In genomic region chr2:114624683-114625082, GRCm38 (mm10) we compare ENCODE assay signal across 10 mouse cellular contexts. TPM values are rescaled to one million over a fixed set of nuclear protein-coding genes. Genes with fewer than 3 reads are reported as not detected.
DNase-seq lines count a peak whose midpoint lies in the region; ATAC-seq and TF ChIP-seq lines count a peak whose summit lies in the region.
"Had no signal": no experiment of that assay in that cellular context is flagged by ENCODE, and none has a peak within 500 bp of the region (broad histone marks: within the 10 kb centered on the region; RNA-seq: fewer than 3 reads in every experiment).

No protein-coding gene starts in this region.

- peak; percentile 3 to 5 for DNase-seq in cerebellum, postnatal 25 days
- DNase-seq in cerebellum, adult 18-20 months = no peak
- peak; percentile 4 for DNase-seq in adrenal gland, postnatal 14 days
- peak; percentile 12 for DNase-seq in hindbrain, postnatal 0 days (ENCODE audit: low spot score)
- DNase-seq in liver, embryonic 14.5 days (ENCODE audit: low read depth in 3 of 3, low spot score in 3 of 3) = no peak
- DNase-seq in layer of hippocampus, adult 8-10 months (ENCODE audit: low spot score in 2 of 2) = no peak
- DNase-seq in gastrocnemius, postnatal 10 days = no peak

- no peaks in the 10 kb centered on the region for H3K36me3 ChIP-seq in hindbrain, postnatal 0 days (ENCODE audit: insufficient read depth, low read length)
- H3K36me3 ChIP-seq in liver, embryonic 14.5 days (replicated peaks; ENCODE audit: control insufficient read depth, insufficient read depth, low read depth) = no peaks in the 10 kb centered on the region

- no peak overlapping the region for H3K27ac ChIP-seq in hindbrain, postnatal 0 days
- H3K27ac ChIP-seq in liver, embryonic 14.5 days = no peak overlapping the region

- ATAC-seq in hindbrain, postnatal 0 days = no peak
- peak; percentile 48 for ATAC-seq in liver, embryonic 14.5 days (ENCODE audit: insufficient read depth)
- no peak for ATAC-seq in erythroid progenitor cell, adult 5-6 weeks (replicated peaks; ENCODE audit: low FRiP score, poor library complexity, severe bottlenecking)

- H3K4me1 ChIP-seq in hindbrain, postnatal 0 days (ENCODE audit: insufficient read depth, low read length) = no peaks in the 10 kb centered on the region
- H3K4me1 ChIP-seq in liver, embryonic 14.5 days (replicated peaks; ENCODE audit: control insufficient read depth in 2 of 2, insufficient read depth in 2 of 2, low read length in 1 of 2) = no peaks in the 10 kb centered on the region

- H3K9ac ChIP-seq in hindbrain, postnatal 0 days (replicated peaks; ENCODE audit: low read length) = no peak overlapping the region
- no peak overlapping the region for H3K9ac ChIP-seq in liver, embryonic 14.5 days (replicated peaks)

- H3K4me3 ChIP-seq in hindbrain, postnatal 0 days (ENCODE audit: low read length) = no peak overlapping the region
- no peak overlapping the region for H3K4me3 ChIP-seq in liver, embryonic 14.5 days (ENCODE audit: insufficient read depth in 1 of 2, low read depth in 2 of 2, low read length in 2 of 2)
- H3K4me3 ChIP-seq: erythroblast, embryonic 14.5 days; megakaryocyte, embryonic 14.5 days had no signal

- WGBS in hindbrain, postnatal 0 days = 54% methylated on average over 4 of the region's 4 CpGs
- WGBS in liver, embryonic 14.5 days (ENCODE audit: insufficient replicate concordance) = 50% methylated on average over 4 of the region's 4 CpGs

- no peak for TF ChIP-seq EP300 in liver, embryonic 14.5 days (IDR thresholded peaks at IDR 0.05; ENCODE audit: low read depth)

- 0 out of 2 replicates have a peak, but pooled peaks have one; percentile 15 for TF ChIP-seq CTCF in hindbrain, postnatal 0 days (IDR thresholded peaks at IDR 0.05; ENCODE audit: low read depth)
- TF ChIP-seq CTCF in liver, embryonic 14.5 days (IDR thresholded peaks at IDR 0.05; ENCODE audit: low read depth) = no peak

- no peaks in the 10 kb centered on the region for H3K9me3 ChIP-seq in hindbrain, postnatal 0 days (ENCODE audit: low read length)
- no peaks in the 10 kb centered on the region for H3K9me3 ChIP-seq in liver, embryonic 14.5 days (ENCODE audit: control insufficient read depth, low read length)
- H3K9me3 ChIP-seq: megakaryocyte, embryonic 14.5 days had no signal

- no peak overlapping the region for H3K4me2 ChIP-seq in hindbrain, postnatal 0 days (ENCODE audit: low read depth, low read length)
- H3K4me2 ChIP-seq in liver, embryonic 14.5 days (ENCODE audit: low read depth) = no peak overlapping the region

- H3K27me3 ChIP-seq in hindbrain, postnatal 0 days (ENCODE audit: insufficient read depth, low read length) = no peaks in the 10 kb centered on the region
- no peaks in the 10 kb centered on the region for H3K27me3 ChIP-seq in liver, embryonic 14.5 days (ENCODE audit: control insufficient read depth, insufficient read depth, low read length)
- H3K27me3 ChIP-seq: megakaryocyte, embryonic 14.5 days had no signal

RNA-seq across cellular contexts. Expression of gene Dph6, which starts 30.1 kb away (rescaled TPM):
- total RNA-seq in adrenal gland, postnatal 14 days (2021) = 14.5 and 15.6 TPM in 2 replicates
- 8.9 and 13.4 TPM in 2 replicates for total RNA-seq in hindbrain, postnatal 0 days (2014; rRNA removed)
- 12.6 and 13.6 TPM in 2 replicates for polyA plus RNA-seq in hindbrain, postnatal 0 days (2015; fragmentation: Nextera tagmentation; extraction: Ambion mirVana)
- 5.5 and 5.6 TPM in 2 replicates for polyA plus RNA-seq in liver, embryonic 14.5 days (2012; rRNA removed)
- 6.1 and 7.1 TPM in 2 replicates for polyA plus RNA-seq in liver, embryonic 14.5 days (2014; fragmentation: Nextera tagmentation; extraction: Ambion mirVana)
- total RNA-seq in erythroid progenitor cell, adult 5-6 weeks (2015; ENCODE audit: low replicate concordance) = 1.4 and 26.0 TPM in 2 replicates
- total RNA-seq in erythroid progenitor cell, adult 5-6 weeks (2017; ENCODE audit: low replicate concordance) = 0.53 and 2.2 TPM in 2 replicates
- 10 to 100 TPM; 13.9 to 15.8 (median 14.6) TPM for total RNA-seq in layer of hippocampus, adult 8-10 months (2022)
- total RNA-seq in gastrocnemius, postnatal 10 days (2021) = 1 to 10 TPM; 4.6 to 7.9 TPM

Comparison
In these comparisons a context has a peak if more than half of its experiments do, and no peak if none do; other contexts are left out.
1. DNase-seq: peak in cerebellum, postnatal 25 days (2 of 2), adrenal gland, postnatal 14 days (single experiment) and hindbrain, postnatal 0 days (single experiment); none in cerebellum, adult 18-20 months (0 of 2), liver, embryonic 14.5 days (0 of 3), layer of hippocampus, adult 8-10 months (0 of 2) and gastrocnemius, postnatal 10 days (single experiment).